Mouse (Mus musculus): ENCODE measurements around the gene Olfr56. TPM values are rescaled to one million over a fixed set of nuclear protein-coding genes. Genes with fewer than 3 reads are reported as not detected.
"Not testable (repeated sequence)": the region's sequence is repeated elsewhere in the genome, so short reads cannot be mapped to it uniquely, and the experiment has no call there.

Gene Olfr56
- total RNA-seq, 1 experiment from 2014 or later, result not detected

- not testable (repeated sequence) for DNase-seq
Measured at GRCm38 (mm10) chr11:49051894-49052293, 73.2 kb downstream of the Olfr56 start.

- DNase-seq, result not testable (repeated sequence)
Measured at GRCm38 (mm10) chr11:49060061-49060460, 81.4 kb downstream of the Olfr56 start.

- not testable (repeated sequence) for DNase-seq
Measured at GRCm38 (mm10) chr11:49061865-49062264, 83.2 kb downstream of the Olfr56 start.

- not testable (repeated sequence) for DNase-seq
Measured at GRCm38 (mm10) chr11:49063713-49064469, 85.2 kb downstream of the Olfr56 start, which contains the start of gene Tgtp2. TSS of gene Tgtp2 (minus strand) at chr11:49064206.

GRCm38 (mm10) chr11:49068358-49068757 lies 89.7 kb downstream of the Olfr56 start:
- DNase-seq, result no peak

GRCm38 (mm10) chr11:49076001-49076757 lies 97.5 kb downstream of the Olfr56 start, which contains the start of gene Ifi47:
TSS of gene Ifi47 (plus strand) at chr11:49076587.
- not testable (repeated sequence) for DNase-seq

GRCm38 (mm10) chr11:49077012-49077411 lies 98.3 kb downstream of the Olfr56 start:
- DNase-seq, result no peak

- no peak for DNase-seq
Measured at GRCm38 (mm10) chr11:49078719-49079118, 100.0 kb downstream of the Olfr56 start.

GRCm38 (mm10) chr11:49080636-49081035 lies 101.9 kb downstream of the Olfr56 start:
- DNase-seq, result no peak

- no peak for DNase-seq
Measured at GRCm38 (mm10) chr11:49081356-49081755, 102.7 kb downstream of the Olfr56 start.

GRCm38 (mm10) chr11:49081886-49082285 lies 103.2 kb downstream of the Olfr56 start:
- DNase-seq, result no peak

- no peak for DNase-seq
Measured at GRCm38 (mm10) chr11:49083146-49083545, 104.5 kb downstream of the Olfr56 start.

- DNase-seq, result no peak
Measured at GRCm38 (mm10) chr11:49083808-49084207, 105.1 kb downstream of the Olfr56 start.

- DNase-seq, result no peak
Measured at GRCm38 (mm10) chr11:49084385-49084784, 105.7 kb downstream of the Olfr56 start.

GRCm38 (mm10) chr11:49084875-49085274 lies 106.2 kb downstream of the Olfr56 start:
- DNase-seq, result no peak

- DNase-seq, result no peak
Measured at GRCm38 (mm10) chr11:49086858-49087361, 108.2 kb downstream of the Olfr56 start.

GRCm38 (mm10) chr11:49087830-49088616 lies 109.3 kb downstream of the Olfr56 start:
- DNase-seq, result no peak

GRCm38 (mm10) chr11:49088990-49089652 lies 110.4 kb downstream of the Olfr56 start:
- no peak for DNase-seq

- DNase-seq, result no peak
Measured at GRCm38 (mm10) chr11:49089735-49090507, 111.2 kb downstream of the Olfr56 start.

- no peak for DNase-seq
Measured at GRCm38 (mm10) chr11:49090551-49090950, 111.9 kb downstream of the Olfr56 start.

- no peak for DNase-seq
Measured at GRCm38 (mm10) chr11:49091171-49091570, 112.5 kb downstream of the Olfr56 start.
